In the genomic region with DNA sequence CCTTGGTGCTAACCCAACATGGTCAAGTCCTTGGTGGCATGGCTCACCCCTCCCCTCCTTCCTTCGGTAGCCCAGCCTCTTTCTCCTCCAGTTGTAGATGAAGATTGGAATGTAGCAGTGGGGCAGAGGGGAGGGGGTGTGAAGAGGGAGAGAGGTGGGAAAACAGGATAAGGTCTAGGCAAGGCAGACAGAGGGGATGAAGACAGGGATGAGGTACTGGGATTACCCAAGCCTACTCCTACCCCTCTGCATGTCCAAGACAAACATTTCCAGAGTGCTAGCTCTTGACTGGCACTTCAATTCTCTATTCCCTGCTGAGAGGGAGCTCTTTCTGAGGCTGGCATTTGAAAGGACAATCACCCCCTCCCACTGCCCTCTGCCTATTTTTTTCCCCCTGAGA, we compare ENCODE assay signal across 23 mouse cellular contexts.
DNase-seq lines count a peak whose midpoint lies in the region; ATAC-seq and TF ChIP-seq lines count a peak whose summit lies in the region.
"Had no signal": no experiment of that assay in that cellular context is flagged by ENCODE, and none has a peak within 500 bp of the region (broad histone marks: within the 10 kb centered on the region; RNA-seq: fewer than 3 reads in every experiment).

No protein-coding gene starts in this region.

- H3K9ac ChIP-seq in hindbrain, embryonic 14.5 days: no peak overlapping the region
- H3K9ac ChIP-seq in midbrain, embryonic 12.5 days (replicated peaks): no peak overlapping the region
- H3K9ac ChIP-seq in midbrain, postnatal 0 days (replicated peaks; ENCODE audit: low read length, poor library complexity, severe bottlenecking): no peak overlapping the region
- H3K9ac ChIP-seq in hindbrain, embryonic 13.5 days: no peak overlapping the region
- H3K9ac ChIP-seq in hindbrain, embryonic 15.5 days: no peak overlapping the region
- H3K9ac ChIP-seq: embryonic facial prominence, embryonic 15.5 days; heart, embryonic 13.5 days; intestine, embryonic 15.5 days; limb, embryonic 12.5 days; liver, embryonic 15.5 days; lung, embryonic 14.5 days had no signal

- H3K4me2 ChIP-seq in hindbrain, embryonic 14.5 days (replicated peaks): no peak overlapping the region
- no peak overlapping the region for H3K4me2 ChIP-seq in midbrain, embryonic 12.5 days (replicated peaks)
- H3K4me2 ChIP-seq in midbrain, postnatal 0 days (ENCODE audit: low read depth, low read length, poor library complexity, severe bottlenecking): no peak overlapping the region
- no peak overlapping the region for H3K4me2 ChIP-seq in hindbrain, embryonic 13.5 days
- H3K4me2 ChIP-seq in hindbrain, embryonic 15.5 days: no peak overlapping the region
- H3K4me2 ChIP-seq: embryonic facial prominence, embryonic 15.5 days; heart, embryonic 13.5 days; intestine, embryonic 15.5 days; limb, embryonic 12.5 days; liver, embryonic 15.5 days; lung, embryonic 14.5 days had no signal

- no peak overlapping the region for H3K4me3 ChIP-seq in hindbrain, embryonic 10.5 days
- H3K4me3 ChIP-seq in hindbrain, embryonic 14.5 days (replicated peaks; ENCODE audit: low read length): no peak overlapping the region
- no peak overlapping the region for H3K4me3 ChIP-seq in midbrain, embryonic 12.5 days
- no peak overlapping the region for H3K4me3 ChIP-seq in midbrain, postnatal 0 days (ENCODE audit: low read depth, low read length)
- H3K4me3 ChIP-seq in hindbrain, embryonic 13.5 days: no peak overlapping the region
- no peak overlapping the region for H3K4me3 ChIP-seq in hindbrain, embryonic 15.5 days
- H3K4me3 ChIP-seq: embryonic facial prominence, embryonic 15.5 days; heart, embryonic 13.5 days; intestine, embryonic 15.5 days; layer of hippocampus, adult 2 months; left cerebral cortex, adult 2 months; limb, embryonic 12.5 days; liver, embryonic 15.5 days had no signal

- no peaks in the 10 kb centered on the region for H3K9me3 ChIP-seq in hindbrain, embryonic 10.5 days
- no peaks in the 10 kb centered on the region for H3K9me3 ChIP-seq in hindbrain, embryonic 14.5 days (ENCODE audit: control insufficient read depth, low read length)
- H3K9me3 ChIP-seq in midbrain, embryonic 12.5 days: no peaks in the 10 kb centered on the region
- no peaks in the 10 kb centered on the region for H3K9me3 ChIP-seq in midbrain, postnatal 0 days (ENCODE audit: low read length)
- H3K9me3 ChIP-seq in hindbrain, embryonic 13.5 days: no peaks in the 10 kb centered on the region
- no peaks in the 10 kb centered on the region for H3K9me3 ChIP-seq in hindbrain, embryonic 15.5 days
- H3K9me3 ChIP-seq: embryonic facial prominence, embryonic 15.5 days; heart, embryonic 13.5 days; intestine, embryonic 15.5 days; limb, embryonic 12.5 days; liver, embryonic 15.5 days had no signal

- DNase-seq in hindbrain, embryonic 10.5 days (ENCODE audit: low spot score): peak; percentile 37
- DNase-seq in hindbrain, embryonic 14.5 days (ENCODE audit: low spot score): no peak
- DNase-seq in midbrain, postnatal 0 days (ENCODE audit: low spot score): no peak
- DNase-seq: adrenal gland, postnatal 25 days; B cell, adult 2 months; cerebellum, adult 11-12 months; cerebellum, adult 9-11 months; gastrocnemius, postnatal 10 days; heart, postnatal 10 days; kidney, adult 2 months; kidney, postnatal 36 days; lung, embryonic 14.5 days; thymus, postnatal 4 days had no signal

- H3K36me3 ChIP-seq in hindbrain, embryonic 10.5 days: no peaks in the 10 kb centered on the region
- H3K36me3 ChIP-seq in hindbrain, embryonic 14.5 days (replicated peaks; ENCODE audit: control insufficient read depth, insufficient read depth): no peaks in the 10 kb centered on the region
- no peaks in the 10 kb centered on the region for H3K36me3 ChIP-seq in midbrain, embryonic 12.5 days
- no peaks in the 10 kb centered on the region for H3K36me3 ChIP-seq in midbrain, postnatal 0 days (ENCODE audit: insufficient read depth, low read length)
- H3K36me3 ChIP-seq in hindbrain, embryonic 13.5 days: no peaks in the 10 kb centered on the region
- H3K36me3 ChIP-seq in hindbrain, embryonic 15.5 days: no peaks in the 10 kb centered on the region
- H3K36me3 ChIP-seq: embryonic facial prominence, embryonic 15.5 days; heart, embryonic 13.5 days; intestine, embryonic 15.5 days; limb, embryonic 12.5 days; liver, embryonic 15.5 days had no signal

- H3K27ac ChIP-seq in hindbrain, embryonic 10.5 days: peak overlapping the region; percentile 66
- H3K27ac ChIP-seq in hindbrain, embryonic 14.5 days: no peak overlapping the region
- no peak overlapping the region for H3K27ac ChIP-seq in midbrain, embryonic 12.5 days (replicated peaks)
- H3K27ac ChIP-seq in midbrain, postnatal 0 days (ENCODE audit: low read depth, low read length): no peak overlapping the region
- no peak overlapping the region for H3K27ac ChIP-seq in hindbrain, embryonic 13.5 days
- H3K27ac ChIP-seq in hindbrain, embryonic 15.5 days (replicated peaks): no peak overlapping the region
- H3K27ac ChIP-seq: embryonic facial prominence, embryonic 15.5 days; heart, embryonic 13.5 days; intestine, embryonic 15.5 days; layer of hippocampus, adult 2 months; left cerebral cortex, adult 2 months; limb, embryonic 12.5 days; liver, embryonic 15.5 days had no signal

- no peak for ATAC-seq in hindbrain, embryonic 14.5 days (ENCODE audit: low FRiP score)
- ATAC-seq in midbrain, embryonic 12.5 days (ENCODE audit: low FRiP score, low read depth): peak; percentile 87
- ATAC-seq in midbrain, postnatal 0 days (ENCODE audit: low FRiP score): no peak
- 0 out of 2 replicates have a peak, but pooled peaks have one; percentile 32 for ATAC-seq in hindbrain, embryonic 13.5 days (ENCODE audit: low FRiP score)
- ATAC-seq in hindbrain, embryonic 15.5 days (ENCODE audit: low FRiP score, low read depth): peak; percentile 34; the same call in 1 of the 2 replicates
- ATAC-seq: intestine, embryonic 15.5 days had no signal

- peaks cover 52% of the 10 kb centered on the region for H3K4me1 ChIP-seq in hindbrain, embryonic 10.5 days (replicated peaks)
- no peaks in the 10 kb centered on the region for H3K4me1 ChIP-seq in hindbrain, embryonic 14.5 days (replicated peaks; ENCODE audit: control insufficient read depth, insufficient read depth, low read length)
- peaks cover 26% of the 10 kb centered on the region for H3K4me1 ChIP-seq in midbrain, embryonic 12.5 days
- H3K4me1 ChIP-seq in midbrain, postnatal 0 days (ENCODE audit: insufficient read depth, low read length): no peaks in the 10 kb centered on the region
- peaks cover 19% of the 10 kb centered on the region for H3K4me1 ChIP-seq in hindbrain, embryonic 13.5 days (replicated peaks)
- 0 out of 2 replicates have a peak, but pooled peaks cover 3% of the 10 kb centered on the region for H3K4me1 ChIP-seq in hindbrain, embryonic 15.5 days (replicated peaks)
- H3K4me1 ChIP-seq: embryonic facial prominence, embryonic 15.5 days; intestine, embryonic 15.5 days; liver, embryonic 15.5 days had no signal

- TF ChIP-seq CTCF in midbrain, postnatal 0 days (IDR thresholded peaks at IDR 0.05): no peak

- 13% methylated on average over 1 of the region's 1 CpGs for WGBS in hindbrain, embryonic 10.5 days
- WGBS in hindbrain, embryonic 14.5 days: 6% methylated on average over 1 of the region's 1 CpGs
- 29% methylated on average over 1 of the region's 1 CpGs for WGBS in midbrain, embryonic 12.5 days
- 18% methylated on average over 1 of the region's 1 CpGs for whole genome bisulfite sequencing in midbrain, postnatal 0 days
- whole genome bisulfite sequencing in hindbrain, embryonic 13.5 days: 10% methylated on average over 1 of the region's 1 CpGs
- 10% methylated on average over 1 of the region's 1 CpGs for WGBS in hindbrain, embryonic 15.5 days

- H3K27me3 ChIP-seq in hindbrain, embryonic 10.5 days (ENCODE audit: insufficient read depth, poor library complexity, severe bottlenecking): peaks cover 15% of the 10 kb centered on the region
- no peaks in the 10 kb centered on the region for H3K27me3 ChIP-seq in hindbrain, embryonic 14.5 days (ENCODE audit: control insufficient read depth, insufficient read depth, low read length)
- peaks cover 42% of the 10 kb centered on the region for H3K27me3 ChIP-seq in midbrain, embryonic 12.5 days
- no peaks in the 10 kb centered on the region for H3K27me3 ChIP-seq in midbrain, postnatal 0 days (ENCODE audit: insufficient read depth, low read length)
- H3K27me3 ChIP-seq in hindbrain, embryonic 13.5 days: peaks cover 10% of the 10 kb centered on the region
- no peaks in the 10 kb centered on the region for H3K27me3 ChIP-seq in hindbrain, embryonic 15.5 days
- H3K27me3 ChIP-seq: embryonic facial prominence, embryonic 15.5 days; heart, embryonic 13.5 days; intestine, embryonic 15.5 days; liver, embryonic 15.5 days had no signal

Comparison
In these comparisons a context has a peak if more than half of its experiments do, and no peak if none do; other contexts are left out.
1. ATAC-seq: peak in midbrain, embryonic 12.5 days (single experiment), hindbrain, embryonic 13.5 days (single experiment) and hindbrain, embryonic 15.5 days (single experiment); none in hindbrain, embryonic 14.5 days (single experiment) and midbrain, postnatal 0 days (single experiment).